Mouse (Mus musculus): ENCODE data around the gene Morf4l1.
"Not testable (repeated sequence)": the region's sequence is repeated elsewhere in the genome, so short reads cannot be mapped to it uniquely, and the experiment has no call there.

Morf4l1 gene

DNA sequence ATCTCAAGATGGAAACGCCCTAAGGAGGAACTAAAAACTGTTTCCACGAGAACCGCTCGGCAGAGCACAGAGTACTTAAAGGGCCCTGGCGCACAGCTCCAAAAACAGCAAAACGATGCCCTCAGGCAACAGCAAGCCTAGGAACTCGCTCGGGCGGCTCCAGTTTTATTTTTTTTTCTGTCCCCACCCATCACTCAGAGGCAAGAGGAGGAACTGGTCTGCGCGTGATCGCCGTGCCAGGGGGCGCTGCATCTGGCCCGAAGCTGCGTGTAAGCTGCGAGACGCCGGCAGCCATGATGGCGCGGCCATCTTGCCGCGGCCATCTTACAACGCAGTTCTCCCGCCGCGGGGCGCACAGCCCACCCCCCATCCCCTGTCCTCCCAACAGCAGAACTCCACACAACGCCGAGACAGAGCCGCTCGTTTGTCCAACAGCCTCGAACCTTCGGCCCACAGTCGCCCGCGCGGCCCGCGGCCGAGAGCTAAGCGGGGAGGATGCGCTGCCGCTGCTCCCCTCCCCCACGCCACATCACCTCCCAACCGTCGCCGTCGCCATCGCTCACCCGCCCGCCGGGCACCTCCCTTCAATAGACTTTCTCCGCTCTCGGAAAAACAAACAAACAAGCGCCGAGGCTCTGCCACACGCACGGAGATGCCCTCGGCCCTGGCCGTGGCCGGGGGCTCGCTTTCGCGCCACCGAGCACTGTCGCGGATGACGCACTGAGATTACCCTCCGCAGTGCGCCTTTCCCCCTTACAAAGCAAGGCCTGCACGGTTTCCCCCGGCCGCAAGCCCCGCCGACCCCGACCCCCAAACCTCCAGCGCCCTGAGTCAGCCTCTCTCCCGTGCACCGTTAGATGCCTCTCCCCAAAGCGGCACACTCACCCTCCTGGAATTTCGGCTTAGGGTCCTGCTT lies 665 bp downstream of the Morf4l1 start:
- DNase-seq = peak; percentile 83 to 89

DNA sequence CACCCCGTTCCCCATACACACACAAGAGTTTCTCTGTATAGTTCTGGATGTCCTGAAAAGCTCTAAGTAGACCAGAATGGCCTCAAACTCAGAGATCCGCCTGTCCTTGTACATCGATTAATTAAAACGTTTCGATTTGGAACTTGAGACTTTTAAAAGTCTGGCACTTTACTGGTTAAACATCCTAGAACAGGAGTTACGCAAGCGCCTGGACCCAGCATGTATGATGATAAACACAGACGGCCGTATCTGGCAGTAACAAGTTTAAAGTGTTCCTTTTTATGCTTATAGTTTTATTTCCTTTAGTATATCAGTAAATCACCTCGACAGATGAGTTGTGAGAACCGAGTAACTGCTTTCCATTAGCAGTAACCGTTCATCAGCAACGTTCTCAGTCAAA lies 1.4 kb downstream of the Morf4l1 start:
- DNase-seq = no peak

DNA sequence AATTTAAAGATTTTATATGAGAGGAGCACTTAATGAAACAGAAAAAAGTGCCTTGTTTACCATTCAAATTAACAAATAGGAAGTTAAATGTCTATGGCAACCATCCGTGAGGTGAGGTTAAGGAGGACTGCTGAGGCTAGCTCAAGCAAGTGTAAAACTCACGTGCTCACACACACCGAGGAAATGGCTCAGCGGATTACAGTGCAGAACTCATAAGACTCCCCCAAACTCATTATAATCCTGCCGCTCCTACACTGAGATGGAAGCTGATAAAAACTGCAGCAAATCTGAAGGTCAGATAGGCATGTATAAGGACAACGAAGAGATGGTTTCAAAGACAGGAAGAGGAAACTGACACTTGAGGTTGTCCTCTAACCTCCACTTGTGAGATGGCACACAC lies 5.2 kb downstream of the Morf4l1 start:
- DNase-seq = no peak

DNA sequence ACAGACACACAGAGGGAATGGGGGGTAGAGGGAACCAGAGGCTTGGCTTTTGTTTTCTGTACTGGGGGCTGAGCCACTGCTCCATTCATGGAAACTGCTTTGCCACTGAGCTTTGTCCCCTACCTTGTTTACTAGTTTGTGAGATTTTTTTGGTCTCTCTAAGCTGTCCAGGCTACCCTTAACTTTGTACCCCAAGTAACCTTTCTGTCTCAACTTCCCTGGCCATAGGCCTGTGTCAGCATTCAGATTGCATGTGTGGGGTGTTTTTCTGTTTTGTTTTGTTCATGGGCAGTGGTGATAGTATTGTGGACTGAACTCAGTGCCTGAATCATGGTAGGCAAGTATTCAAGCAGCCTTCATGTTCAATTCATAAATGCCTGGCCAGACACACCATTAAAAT lies 6.3 kb downstream of the Morf4l1 start:
- no peak for DNase-seq

DNA sequence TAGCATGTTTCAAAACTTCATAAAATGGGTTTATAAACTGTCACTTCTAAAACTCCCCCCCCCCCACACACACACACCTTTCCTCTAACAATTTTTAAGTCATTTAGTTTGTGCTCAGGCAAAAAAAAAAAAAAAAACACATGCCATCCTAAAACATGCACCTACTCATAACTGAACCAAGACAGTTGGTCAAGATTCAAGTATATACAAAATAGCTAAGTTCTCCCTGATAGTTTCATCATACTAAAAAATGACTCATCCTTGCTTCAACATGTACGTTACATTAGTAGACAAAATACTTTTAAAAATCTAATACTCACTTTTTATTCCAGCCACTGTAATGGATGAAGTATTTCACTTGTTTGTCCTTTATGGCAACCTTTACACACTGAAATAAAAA lies 7.7 kb downstream of the Morf4l1 start:
- no peak for DNase-seq

DNA sequence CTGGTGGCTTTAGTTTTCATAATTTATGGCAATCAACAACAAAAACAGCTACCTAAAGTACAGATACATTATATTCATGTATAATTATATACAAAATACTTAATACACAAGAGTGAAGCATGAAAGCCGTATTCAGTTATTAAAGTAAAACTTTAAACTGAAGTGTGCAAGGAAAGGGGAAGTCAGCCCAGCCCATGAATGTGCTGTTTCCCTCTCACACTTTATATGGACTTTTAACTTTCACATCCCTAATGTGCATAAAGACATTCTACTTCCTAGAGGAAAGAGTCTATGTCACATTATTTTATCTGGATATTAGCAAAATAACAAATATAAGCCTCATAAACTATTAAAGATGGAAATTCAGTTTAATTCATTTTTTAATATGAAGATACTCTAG lies 9.1 kb downstream of the Morf4l1 start:
- DNase-seq = no peak

DNA sequence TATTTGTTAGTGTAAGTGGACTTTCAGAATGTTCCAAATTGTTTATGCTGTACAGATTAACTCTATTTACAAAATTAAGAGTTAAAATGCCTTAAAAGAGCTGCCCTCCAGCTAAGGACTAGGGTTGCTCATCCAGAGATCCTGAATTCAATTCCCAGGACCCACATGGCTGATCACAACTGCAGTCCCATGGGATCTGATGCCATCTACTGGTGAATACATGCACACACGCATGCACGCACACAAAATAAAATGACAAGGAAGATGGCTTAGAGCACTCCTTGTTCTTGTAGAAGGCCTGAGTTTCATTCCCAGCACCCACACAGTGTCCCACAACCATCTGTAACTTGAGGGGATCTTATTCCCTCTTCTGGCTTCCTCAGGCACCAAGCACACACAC lies 13.8 kb downstream of the Morf4l1 start:
- DNase-seq = no peak

DNA sequence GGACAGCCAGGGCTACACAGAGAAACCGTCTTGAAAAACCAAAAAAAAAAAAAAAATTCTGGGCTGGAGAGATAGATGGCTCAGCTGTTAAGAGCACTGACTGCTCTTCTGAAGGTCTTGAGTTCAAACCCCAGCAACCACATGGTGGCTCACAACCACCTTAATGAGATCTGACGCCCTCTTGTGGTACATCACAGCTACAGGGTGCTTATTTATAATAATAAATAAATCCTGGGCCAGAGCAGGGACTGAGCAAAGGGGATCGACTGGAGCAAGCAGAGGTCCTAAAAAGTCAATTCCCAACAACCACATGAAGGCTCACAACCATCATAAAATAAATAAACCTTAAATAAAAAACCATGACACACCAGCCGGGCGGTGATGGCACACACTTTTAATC lies 15.6 kb downstream of the Morf4l1 start:
- no peak for DNase-seq

DNA sequence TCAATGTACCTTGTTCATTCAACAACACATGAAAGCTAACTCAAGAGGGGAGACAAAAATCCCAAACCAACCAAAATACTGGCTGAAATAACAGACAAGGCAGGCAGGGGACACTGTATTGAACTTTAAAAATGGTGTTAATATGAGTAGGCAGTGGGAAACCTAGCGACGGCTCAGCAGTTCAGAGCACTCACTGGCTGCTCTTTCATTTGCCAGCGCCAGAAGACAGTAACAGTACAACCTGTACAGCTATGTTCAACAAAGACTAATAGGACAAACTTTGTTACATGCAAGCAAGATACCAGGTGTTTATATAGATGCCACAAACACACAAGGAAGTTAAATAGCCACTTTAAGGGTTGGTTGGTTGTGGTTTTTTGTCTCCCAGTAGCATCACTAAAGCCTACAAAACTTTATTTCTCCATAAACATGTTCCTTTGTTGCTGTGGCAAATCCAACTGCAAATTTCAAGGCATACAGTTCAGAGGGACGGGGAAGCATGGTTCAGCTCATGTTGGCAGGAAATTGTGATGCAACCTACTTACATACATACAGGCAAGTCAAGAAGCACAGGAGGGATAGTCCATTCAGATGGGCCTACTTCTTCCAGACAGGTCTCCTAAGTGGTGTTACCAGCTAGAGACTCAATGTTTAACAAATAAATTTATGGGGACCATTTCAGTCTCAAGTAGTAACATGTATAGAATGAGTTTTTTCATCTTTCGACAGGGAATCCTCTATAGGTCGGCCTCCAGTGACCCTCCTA lies 25.1 kb downstream of the Morf4l1 start:
- DNase-seq = no peak

DNA sequence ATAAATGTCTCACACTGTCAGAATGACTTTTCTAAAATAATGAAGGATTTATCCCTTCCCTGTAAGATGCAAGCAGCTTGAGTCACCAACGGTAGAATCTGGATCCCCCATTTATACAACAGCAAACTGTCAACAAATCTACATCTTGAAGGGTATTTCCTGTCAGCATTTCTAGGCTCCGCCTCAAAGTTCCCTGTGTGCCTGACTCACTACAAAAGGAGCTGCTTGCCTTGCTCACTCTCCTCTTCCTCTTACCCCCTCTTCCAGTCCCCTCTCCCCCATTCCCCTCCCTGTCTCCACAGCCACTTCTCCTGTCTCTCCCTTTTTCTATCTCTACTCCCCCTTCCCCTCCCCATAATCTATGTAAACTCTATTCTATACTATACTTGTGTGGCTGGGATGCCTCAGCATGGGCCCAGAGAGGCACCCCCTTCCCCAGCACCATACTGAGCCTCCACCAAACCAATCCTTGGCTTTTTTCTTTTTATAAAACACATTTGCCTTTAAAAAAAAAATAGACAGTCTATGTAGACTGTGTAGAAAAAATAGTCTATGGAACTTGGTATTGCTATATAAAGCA lies 26.6 kb downstream of the Morf4l1 start:
- DNase-seq = no peak

DNA sequence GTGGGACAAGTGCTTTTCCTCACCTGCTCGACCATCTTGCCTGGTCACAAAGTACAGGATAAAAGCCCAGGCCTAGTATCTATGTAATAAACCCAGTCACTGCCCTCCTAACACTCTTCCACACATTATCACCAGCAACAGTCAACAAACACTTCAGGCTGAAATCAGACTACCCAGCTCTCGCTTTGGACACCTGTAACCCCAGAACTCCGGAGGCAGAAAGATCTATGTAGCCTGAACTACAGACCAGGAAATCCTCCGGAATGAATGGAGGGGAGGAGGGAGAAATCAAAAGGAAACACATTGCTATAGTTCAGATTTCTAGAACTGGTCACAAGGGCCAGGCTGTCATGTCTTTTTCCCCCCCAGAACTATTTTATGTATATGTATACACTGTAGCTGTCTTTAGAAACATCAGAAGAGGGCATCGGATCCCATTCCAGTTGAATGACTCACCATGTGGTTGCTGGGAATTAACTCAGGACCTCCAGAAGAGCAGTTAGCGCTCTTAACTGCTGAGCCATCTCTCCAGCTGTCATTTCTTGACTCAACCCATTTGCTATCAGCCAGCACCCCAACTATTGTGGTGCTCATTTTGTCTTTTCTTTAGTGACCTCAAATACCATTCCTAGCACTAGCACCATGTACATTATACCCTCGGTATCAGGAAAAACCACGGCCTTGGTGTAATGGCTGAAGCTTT lies 29.7 kb downstream of the Morf4l1 start:
- DNase-seq = no peak

DNA sequence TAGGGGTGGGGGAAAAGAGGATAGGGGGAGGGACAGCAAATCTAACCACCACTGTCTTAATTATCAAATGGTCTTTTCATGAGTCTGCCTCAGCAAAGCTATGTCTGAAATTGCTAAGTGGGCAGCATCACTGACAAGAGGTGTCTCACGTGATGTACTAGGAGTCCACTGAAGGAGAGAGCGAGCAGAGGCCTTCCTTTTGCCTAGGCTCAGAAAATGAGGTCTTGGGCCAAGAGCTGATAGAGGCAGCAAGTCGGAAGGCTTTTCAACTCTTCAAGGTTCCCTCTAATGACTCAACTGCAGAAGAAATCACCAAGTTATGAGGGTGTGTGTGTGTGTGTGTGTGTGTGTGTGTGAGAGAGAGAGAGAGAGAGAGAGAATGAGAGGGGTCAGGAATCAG lies 30.4 kb downstream of the Morf4l1 start:
- no peak for DNase-seq

DNA sequence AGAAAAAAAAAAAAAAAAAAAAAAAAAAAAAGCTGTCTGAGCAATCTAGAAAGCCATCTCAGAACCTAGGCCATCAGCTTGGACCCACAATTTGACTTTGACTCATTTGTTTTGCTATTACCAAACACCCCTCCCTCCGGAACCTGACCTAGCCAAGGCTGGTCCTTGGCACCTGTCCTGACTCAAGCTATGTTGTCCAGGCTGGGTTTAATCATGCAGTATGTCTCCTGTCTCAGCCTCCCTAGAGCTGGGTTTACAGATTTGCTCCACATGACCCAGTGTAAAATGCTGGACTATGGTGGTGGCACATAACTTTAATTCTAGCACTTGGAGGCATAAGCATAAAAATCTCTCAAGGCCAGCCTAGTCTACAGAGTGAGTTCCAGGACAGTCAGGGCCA lies 31.6 kb downstream of the Morf4l1 start:
- no peak for DNase-seq

DNA sequence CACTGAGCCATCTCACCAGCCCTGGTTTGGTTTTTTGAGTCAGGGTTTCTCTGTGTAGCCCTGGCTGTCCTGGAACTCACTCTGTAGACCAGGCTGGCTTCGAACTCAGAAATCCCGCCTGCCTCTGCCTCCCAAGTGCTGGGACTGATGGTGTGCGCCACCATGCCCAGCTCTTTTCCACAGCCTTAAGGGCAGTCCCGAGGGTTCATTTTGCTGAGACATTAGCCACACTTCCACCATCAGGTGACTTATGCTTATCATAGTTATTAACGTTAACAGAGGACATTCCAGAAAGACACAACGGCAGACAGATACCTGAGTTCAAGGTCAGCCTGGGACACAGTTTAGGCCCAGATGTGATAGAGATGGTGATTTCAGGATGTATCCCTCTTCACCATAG lies 32.6 kb downstream of the Morf4l1 start:
- not testable (repeated sequence) for DNase-seq

DNA sequence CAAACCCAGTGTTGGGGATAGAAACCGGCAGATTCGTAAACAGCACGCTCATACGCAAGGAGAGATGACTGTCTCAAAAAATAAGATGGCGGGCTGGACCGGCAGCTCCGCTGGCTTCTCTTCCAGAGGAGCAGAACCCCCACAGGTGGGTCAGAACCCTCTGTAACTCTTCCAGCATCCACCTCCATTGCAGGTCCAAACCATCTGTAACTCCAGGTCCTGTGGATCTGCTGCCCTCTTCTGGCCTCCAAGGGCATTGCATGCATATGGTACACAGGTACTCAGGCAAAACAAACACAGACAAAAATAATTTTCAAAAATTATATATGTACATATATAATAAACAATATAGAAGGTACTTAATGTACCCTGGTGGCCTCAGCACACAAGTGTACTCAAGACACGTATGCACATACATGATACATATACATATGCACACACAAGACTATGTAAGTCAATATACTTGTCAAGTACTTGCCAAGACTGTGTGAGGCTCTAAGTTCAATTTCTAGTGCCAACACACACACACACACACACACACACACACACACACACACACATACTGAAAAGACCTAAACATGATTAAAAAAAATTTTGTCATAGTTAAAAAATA lies 37.6 kb downstream of the Morf4l1 start:
- DNase-seq = peak in 1 of 2 experiments; percentile 15

DNA sequence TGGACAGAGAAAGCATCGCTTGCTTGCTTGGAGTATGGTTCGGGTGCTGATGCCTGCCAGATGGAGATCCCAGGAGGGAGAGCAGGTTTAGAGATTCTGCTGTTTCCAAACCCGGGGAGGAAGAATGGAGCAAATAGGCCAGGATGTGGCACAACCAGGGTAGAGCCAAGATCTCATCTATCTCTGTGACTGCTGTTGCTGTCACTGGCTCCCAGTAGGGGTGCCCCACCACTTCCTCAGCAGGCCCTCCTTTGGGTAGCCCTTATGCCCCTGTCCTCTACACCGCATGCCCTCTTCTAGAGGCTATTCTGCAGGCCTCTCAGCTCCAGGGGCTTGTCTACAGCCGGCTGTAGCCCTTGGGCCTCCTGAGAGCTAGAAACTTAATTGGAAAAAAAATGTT lies 38.4 kb downstream of the Morf4l1 start:
- no peak for DNase-seq

DNA sequence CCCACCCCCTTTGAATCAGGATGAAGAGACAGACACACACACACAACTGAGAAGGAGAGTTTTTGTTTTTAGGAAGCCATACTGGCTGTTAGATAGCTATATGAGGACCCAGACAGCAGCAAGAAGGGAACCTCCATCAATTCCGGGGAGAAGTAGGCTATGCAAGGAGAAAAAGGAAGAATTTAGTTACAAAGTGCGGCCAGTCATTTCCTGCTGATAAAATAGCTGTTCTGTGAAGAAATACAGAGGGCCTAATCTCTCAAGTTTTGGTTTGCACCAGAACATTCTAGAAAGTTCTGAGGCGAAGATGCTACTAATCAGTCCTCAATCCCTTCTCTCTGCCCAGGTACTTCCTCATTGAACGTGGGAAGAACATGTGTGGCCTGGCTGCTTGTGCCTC lies 39.2 kb downstream of the Morf4l1 start:
- DNase-seq = no peak

DNA sequence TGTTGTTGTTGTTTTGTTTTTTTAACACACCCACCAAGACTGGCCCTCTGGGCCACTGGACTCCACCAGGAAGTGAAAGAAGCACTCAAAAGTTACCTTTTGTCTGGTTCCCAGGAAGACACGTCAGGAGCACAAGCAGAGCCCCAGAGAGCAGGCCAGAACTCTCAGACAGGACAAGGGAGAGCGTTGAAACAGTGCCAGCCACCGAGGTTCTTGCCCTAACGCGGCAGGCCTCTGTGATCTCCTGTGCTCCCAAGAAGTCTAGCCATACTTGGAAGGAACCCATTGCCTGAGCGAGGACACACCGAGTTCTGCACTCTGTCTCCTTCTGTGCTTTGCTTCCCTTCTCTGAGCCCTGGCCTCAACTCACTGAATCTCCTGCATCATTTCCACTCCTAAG lies 44.4 kb downstream of the Morf4l1 start:
- no peak for DNase-seq

DNA sequence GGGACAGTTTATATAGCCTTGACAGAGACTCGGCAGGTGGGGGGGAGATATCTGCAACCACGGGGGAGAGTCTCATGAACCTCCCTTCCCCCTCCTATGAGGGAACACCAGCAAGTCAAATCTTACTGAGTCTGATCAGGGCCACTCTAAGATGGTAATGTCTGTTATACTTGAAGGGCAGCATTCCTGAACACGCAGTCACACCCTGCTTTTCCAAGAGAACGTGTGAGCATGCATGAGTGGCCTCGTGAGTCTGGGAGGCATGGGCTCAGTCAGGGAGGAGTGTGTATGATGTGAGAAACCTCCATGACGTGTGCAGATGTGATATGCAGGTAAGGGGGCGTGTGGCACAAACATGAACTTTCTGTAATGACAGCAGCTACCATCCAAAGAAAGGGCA lies 45.1 kb downstream of the Morf4l1 start:
- DNase-seq = no peak

DNA sequence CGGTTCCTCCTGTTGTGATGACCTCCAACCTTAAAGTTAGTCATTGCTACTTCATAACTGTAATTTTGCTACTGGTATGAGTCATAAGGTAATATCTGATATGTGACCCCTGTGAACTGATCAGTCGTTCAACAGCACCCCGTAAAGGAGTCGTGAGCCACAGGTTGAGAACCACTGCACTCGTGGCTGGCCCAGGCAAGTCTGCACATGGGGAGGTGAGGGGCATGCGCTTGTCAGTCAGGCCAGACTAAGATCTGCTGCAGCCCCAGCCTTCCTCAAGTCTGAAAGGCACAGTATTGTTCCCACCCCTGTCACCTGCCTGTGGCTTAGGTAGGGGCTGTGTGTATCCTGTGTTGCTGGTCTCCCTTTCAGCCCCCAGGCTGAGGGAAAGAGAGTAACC lies 45.8 kb downstream of the Morf4l1 start:
- DNase-seq = no peak

DNA sequence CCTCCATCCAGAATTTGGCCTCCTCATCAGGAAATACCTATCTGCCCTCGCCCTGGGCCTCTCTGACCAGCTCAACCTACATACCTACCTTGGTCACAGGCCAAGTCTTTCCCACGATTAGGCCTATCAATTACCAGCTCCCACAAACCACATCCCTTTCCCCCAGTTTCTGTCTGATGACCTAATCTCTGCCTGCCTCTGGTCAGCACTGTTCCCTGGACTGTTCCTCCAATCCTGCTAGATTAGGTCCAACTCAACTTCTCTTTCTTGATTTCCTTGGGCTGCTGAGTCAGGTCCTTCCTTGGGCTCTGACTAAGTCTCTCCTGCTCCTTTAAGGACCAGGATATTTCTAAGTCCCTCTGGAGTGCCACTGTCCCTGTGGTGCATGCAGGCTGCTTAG lies 47.2 kb downstream of the Morf4l1 start:
- no peak for DNase-seq

DNA sequence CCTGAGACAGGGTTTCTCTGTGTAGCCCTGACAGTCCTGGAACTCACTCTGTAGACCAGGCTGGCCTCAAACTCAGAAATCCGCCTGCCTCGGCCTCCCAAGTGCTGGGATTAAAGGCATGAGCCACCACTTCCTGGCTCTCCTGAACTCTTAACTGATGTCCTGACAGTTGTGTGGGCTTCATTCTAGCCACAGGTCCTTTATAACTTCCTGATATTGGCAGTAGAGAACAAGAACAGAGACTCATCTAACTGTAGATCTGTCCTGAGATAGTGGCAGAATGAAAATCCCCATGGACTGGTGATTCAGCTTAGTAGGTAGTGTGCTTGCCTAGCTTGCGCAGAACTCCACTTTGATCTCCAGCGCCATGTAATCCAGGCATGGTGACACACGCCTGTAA lies 53.6 kb downstream of the Morf4l1 start:
- not testable (repeated sequence) for DNase-seq

DNA sequence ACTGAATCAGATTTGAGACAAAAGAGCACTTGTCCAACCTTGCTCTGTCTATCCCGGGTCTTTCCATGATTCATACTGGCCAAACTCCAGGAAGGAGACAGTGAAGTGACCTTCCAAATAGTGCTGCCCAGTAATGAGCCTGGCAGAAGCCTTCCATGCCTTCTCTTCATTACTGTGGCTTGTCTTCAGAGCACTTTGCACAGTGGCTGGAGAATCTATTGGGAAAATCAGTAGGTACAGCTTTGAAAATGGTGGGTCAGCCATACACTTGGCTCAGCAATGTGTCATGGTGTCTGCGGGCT lies 54.0 kb downstream of the Morf4l1 start:
- DNase-seq = no peak

Measured in thymus, adult 18-20 months (tissue).